Mouse (Mus musculus): ENCODE data around the gene Luc7l3. TPM values are rescaled to one million over a fixed set of nuclear protein-coding genes. Genes with fewer than 3 reads are reported as not detected.

The Luc7l3 gene
- total RNA-seq (2021): 100 to 1,000 TPM; 110 to 111 TPM
- long read RNA-seq, experiment 1, full-length matches to known transcripts: 51 of 79 reads
- long read RNA-seq, experiment 1, partial matches to known transcripts: 15 of 79 reads
- long read RNA-seq, experiment 1, other reads (novel, unspliced or antisense): 13 of 79 reads
- long read RNA-seq, experiment 2, full-length matches to known transcripts: 32 of 49 reads
- long read RNA-seq, experiment 2, partial matches to known transcripts: 9 of 49 reads
- long read RNA-seq, experiment 2, other reads (novel, unspliced or antisense): 8 of 49 reads

DNA sequence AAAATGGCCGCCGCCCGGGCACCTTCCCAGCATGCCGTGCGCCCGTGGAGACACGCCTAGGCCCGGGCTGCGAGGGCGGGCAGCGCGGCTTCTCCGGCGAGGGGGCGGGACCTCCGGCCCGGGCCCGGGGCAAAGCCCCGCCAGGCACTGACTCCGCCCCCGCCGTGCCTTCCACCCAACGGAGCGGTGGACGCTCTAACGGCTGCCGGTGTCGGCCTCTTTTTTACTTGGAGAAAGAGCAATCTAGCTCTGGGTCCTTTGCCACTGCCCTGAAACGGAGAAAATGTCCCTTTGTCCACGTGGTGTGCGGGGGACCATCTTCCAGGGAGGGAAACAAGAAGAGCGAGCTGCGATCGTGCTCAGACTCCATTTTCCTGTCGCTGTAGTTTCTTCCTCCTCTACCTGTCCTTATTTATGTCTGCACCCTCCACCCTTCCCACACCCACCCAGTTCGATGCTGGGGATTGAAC lies at the start of gene Luc7l3:
Gene Luc7l3, minus strand, starts transcription at position 58 of the 470 bp plus-strand sequence.
- DNase-seq (ENCODE audit: low spot score in 2 of 2): peak; percentile 96 to 98

DNA sequence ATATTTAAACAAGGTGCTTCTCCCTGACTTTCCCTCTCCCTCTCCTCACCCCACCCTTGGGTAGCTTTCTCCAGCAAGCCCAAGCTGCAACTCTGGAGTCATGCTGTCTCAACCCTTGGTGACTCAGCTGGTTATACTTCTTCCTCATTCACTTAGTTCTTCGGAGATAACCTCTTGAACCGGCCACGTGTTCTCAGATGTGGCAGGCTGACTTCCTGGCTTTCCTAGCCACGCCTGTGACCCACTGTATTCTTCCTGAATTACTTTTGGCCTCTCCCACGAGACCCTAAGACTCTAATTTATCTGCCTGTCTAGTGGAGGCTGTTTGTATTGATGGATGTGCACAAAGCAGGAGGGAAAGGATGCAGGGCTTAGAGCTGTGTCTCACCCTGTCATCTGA lies 49.0 kb upstream of the Luc7l3 start:
- DNase-seq (ENCODE audit: low spot score in 2 of 2): no peak

DNA sequence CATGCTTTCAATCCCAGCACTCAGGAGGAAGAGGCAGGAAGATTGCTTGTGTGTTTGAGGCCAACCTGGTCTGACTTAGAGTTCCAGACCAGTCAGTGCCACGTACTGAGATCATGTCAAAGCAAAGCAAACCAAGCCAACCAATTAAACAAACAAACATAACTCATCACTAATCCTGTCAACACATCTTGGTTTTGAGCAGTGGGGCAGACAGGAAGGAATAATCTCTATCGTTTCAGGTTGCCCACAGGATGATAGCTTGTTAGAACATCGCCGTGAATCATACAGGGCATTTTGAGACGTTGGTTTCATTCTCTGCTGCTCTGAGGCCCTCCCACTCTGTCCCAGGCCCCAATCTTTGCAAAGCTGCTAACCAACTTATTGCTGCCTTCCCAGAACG lies 48.2 kb upstream of the Luc7l3 start:
- no peak for DNase-seq (ENCODE audit: low spot score in 2 of 2)

DNA sequence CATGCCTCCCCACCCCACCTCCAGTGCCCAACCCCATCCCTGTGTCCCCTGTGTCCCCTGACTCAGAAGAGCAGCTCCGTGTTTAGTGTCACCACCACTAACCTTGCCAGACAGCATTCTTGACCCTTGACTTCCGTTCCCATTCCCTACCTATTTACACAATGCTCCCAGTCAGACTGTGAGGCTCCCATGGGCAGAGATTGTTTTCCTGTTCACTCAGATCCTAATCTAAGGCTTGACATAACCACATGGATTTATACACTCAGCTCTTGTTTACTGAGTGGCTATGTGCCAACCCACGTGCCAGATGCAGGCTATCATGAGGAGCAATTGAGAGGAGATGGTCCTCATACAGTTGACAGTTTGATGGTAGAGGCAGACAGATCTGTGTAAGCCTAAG lies 43.6 kb upstream of the Luc7l3 start:
- no peak for DNase-seq (ENCODE audit: low spot score in 2 of 2)

DNA sequence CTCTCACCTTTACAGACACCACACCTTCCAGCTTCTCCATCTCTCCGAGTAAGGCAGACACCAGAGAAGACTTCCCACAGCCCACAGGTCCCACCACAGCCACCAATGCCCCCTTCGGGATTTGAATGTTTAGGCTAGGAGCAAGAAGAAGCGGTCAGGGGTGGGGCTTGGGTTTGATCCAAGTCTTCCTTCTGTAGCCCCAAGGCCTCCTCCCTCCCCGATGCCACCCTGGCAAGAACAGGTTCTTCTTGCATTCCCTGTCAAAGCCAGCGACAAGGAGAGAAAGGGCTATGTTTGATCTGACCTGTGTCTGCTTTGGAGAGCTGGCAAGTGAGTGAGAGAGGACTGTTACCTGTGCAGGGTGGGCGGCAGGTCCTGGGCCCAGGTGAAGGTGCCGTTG lies 41.9 kb upstream of the Luc7l3 start:
- no peak for DNase-seq (ENCODE audit: low spot score in 2 of 2)

DNA sequence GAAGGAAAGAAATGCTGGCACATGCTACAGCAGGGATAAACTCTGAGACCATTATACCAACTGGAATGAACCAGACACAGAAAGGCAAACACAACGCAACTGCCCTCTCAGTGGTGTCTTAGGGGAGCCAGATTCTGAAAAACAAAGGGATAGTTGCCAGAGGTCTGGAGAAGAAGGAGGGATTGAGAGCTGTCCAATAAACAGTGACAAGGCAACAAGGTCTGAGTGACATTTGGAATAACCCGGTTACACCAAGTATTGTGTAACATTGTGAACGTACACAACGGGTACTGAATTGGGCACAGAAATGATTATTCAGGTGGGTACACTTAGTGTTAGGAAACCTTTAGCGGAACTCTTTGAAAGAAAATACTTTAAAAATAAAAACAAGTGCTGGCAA lies 40.3 kb upstream of the Luc7l3 start:
- no peak for DNase-seq (ENCODE audit: low spot score in 2 of 2)

DNA sequence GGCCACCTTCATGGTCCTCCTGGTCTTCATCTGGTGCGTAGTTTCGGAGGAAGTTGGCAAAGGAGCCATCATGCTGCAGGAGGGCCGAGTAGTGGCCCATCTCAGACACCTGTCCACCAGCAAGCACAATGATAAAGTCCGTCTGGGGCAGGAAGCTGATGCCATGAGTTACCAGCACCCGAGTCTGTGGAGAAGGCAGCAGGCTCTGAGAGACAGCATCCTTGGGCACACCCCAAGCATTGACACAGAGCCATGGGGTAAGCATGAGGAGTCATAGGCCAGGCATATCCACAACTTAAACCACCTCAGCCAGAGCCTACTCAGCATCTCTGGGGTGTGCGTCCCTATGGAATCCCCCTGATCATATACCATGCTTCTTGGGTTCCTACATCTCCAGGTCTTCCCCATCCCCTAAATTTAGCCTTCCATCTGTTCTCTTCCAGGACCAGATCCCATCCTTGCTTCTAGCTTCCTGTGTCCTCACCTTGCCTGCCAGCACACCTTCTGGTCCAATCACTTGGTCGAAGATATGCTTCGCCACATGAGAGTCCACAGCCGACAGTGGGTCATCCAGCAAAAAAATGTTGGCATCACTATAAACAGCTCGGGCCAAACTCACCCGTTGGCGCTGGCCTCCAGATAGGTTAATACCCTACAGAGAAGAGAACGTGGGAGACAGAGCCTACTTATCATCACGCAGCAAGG lies 39.5 kb upstream of the Luc7l3 start:
- no peak for DNase-seq (ENCODE audit: low spot score in 2 of 2)

DNA sequence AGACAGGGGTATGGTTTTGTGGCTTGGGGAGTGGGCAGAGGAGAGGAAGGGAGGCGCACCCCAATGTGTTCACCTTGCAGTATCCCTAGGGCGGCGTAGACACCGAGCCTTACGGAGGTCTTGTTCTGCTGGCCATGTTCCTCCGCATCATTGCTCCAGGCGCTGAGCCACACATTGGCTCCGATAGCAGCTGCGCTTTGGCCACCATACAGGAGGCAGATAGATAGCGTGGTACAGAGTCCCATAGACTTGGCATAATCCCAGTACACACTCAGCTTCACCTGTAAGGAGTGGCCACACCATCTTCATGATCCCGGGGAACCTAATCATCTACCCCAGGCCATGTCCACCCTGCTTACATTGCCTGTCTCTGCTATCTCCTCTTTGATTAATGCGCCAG lies 37.4 kb upstream of the Luc7l3 start:
- no peak for DNase-seq (ENCODE audit: low spot score in 2 of 2)

DNA sequence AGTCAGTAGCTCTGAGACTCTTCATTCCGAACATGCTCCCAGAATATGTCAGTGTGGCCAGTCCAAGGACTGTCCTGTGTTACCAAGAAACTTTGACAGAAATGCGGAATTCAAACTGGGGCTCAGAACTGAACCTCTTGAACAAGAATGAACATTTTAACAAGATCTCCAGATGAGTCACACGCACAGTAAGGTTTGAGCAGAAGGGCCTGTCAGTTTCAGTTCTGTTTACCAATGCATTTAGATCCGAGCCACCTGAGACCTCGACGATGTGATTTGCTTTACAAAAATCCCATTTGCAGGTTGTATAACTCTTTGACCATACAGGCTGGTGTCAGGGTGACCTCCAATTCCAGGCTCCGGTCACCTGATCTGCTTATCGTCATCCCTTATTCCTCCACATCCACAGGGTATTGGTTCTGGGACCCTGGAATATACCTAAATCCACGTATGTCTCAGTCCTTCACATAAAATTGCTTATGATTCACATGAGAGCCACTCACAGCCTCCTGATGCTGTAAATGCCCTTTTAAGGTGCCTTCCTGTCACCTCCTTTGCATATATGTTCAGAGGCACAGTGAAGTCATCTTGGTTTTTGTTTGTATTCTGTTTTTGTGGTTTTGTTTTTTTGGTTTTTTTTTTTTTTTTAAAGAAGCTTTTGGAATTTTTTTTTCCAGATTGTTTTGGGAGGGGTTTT lies 33.9 kb upstream of the Luc7l3 start:
- no peak for DNase-seq (ENCODE audit: low spot score in 2 of 2)

DNA sequence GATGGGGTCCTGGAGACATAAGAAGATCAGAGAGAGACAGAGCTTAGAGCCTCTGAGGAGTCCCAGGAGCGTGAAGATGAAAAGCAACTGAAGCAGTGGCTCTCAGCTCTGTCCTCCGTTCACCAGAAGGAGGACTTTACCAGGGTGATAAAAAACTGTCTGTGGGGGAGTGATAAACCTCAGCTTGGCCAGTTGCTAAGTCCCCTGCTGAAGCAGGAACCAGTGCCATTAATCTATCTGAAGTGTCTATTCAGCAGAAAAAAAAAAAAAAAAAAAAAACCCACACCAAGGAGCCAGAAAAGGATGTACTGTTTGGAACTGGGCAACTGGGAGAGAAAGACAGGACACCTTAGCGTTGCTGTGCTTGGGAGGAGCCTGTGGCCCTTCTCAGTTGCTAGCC lies 29.3 kb upstream of the Luc7l3 start:
- no peak for DNase-seq (ENCODE audit: low spot score in 2 of 2)

DNA sequence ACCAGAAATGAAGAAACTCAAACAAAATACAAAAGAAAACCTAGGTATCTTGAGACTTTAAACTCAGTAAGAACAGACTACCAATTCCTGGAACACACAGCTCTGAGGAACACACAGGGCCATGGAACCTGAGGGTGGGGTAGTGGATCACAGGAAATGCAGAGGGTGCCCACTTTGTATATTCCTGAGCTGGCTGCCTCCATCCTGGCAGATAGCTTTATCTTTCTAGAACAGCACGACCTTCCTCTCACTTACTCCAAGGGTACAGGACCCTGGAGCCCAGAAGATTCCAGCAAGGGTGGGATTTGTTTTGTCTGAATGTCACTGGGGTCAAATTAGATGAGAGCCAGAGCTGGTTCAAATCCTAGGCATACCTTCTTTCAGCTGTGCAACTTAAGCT lies 28.5 kb upstream of the Luc7l3 start:
- DNase-seq (ENCODE audit: low spot score in 2 of 2): no peak

DNA sequence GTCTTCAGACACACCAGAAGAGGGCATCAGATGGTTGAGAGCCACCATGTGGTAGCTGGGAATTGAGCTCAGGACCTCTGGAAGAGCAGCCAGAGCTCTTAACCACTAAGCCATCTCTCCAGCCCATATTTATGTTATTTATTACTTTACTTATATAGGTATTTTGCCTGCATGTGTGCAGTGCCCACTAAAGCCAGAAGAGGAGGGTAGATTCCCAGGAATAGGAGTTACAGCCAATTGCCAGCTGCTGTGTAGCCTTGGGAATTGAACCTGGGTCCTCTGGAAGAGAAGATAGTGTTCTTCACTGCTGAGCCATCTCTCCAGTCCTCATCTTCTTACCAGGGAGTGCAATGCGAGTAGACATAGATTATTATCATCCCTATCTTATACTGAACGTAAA lies 28.1 kb upstream of the Luc7l3 start:
- DNase-seq (ENCODE audit: low spot score in 2 of 2): no peak

DNA sequence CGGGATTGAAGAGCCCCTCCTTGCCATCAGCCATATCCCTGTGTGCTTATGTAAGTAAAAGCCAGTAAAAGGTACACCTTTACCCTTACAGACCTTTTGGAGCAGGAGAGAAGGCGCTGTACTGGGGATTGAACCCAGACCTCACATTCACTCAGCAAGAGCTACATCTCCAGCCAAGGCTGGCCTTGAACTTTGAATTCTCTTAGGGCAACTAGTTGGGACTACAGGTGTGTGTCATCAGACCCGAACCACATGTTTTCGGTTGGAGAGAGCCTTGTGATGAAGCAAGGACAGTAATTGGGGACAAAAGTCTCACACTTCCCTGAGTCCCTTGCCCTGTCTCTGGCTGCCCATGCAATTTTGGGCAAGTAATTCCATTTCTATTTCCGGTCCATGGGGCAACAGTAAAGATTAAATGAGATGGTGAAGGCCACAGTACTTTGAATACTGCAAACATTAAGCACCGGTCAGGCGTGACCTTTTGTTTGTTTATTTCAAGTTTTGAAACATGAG lies 25.3 kb upstream of the Luc7l3 start:
- DNase-seq (ENCODE audit: low spot score in 2 of 2): no peak

DNA sequence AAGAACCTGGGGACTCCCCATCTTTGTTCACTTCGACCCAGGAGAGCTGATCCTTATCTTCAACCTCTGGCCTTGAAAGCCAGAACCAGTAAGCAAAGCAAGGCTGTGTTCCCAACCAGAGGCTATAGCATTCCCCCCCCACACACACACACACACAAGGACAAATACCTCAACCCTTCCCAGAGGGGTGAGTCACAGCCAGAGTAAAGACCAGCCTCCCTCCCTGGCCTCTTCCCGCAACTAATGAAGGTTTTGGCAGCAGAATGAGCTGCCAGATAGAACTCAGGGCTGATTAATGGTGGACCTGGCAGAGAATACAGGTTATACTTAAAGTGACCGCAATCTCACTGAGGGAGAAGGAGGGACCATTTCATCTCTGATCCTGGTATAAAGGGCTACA lies 24.8 kb upstream of the Luc7l3 start:
- DNase-seq (ENCODE audit: low spot score in 2 of 2): no peak

DNA sequence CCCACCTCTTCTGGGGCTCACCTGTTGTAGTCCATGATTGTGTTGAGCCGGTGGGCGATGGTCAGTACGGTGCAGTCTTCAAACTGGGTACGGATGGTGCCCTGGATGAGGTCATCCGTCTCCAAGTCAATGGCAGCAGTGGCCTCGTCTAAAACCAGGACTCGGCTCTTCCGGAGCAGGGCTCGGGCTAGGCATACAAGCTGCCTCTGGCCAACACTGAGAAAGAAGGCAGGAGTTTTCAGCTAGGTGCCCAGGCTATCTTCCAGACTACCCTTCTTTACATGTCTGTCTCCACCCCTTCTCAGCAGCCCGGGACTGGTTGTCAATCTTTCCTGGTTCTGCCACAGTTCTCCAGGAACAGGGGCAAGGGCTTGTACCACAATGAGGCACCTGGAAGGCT lies 24.1 kb upstream of the Luc7l3 start:
- DNase-seq (ENCODE audit: low spot score in 2 of 2): no peak

DNA sequence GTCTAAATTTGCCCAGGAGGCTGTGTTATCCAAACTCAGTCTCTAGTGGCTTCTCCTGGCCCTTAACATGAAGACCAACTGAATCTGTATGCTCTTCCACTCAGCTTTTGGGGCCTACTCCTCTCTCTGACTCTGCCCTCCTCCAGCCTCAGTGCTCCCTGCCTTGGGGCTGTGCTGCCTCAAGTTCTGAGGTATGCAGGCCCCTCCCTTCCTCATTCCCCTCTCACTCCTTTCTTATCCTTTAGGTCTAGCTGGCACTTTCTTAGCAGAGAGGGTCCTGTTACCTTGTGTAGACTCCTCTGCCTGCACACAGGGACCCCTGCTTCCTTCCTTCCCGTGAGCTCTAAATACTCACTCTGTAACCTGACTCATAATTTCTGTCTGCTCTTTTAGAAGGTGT lies 22.7 kb upstream of the Luc7l3 start:
- DNase-seq (ENCODE audit: low spot score in 2 of 2): no peak

DNA sequence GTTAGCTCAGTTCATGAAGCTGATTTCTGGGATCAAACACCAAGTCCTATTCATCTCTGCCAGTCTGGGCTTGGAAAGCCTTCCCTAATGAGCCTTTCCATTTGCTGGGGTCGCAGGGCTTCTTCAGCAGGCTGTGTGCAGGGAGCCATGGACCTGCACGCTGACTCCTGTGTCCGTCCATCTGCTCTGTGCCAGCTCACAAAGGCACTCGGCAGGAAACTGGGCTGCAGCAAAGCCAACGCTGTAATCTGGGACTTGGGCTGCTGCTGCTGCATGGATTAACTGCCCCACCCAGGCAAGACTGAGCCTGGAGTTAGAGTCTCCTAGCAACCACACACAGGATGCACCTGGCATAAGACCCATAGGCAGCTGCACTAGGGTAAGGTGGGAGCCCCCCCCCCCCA lies 22.2 kb upstream of the Luc7l3 start:
- DNase-seq (ENCODE audit: low spot score in 2 of 2): no peak

DNA sequence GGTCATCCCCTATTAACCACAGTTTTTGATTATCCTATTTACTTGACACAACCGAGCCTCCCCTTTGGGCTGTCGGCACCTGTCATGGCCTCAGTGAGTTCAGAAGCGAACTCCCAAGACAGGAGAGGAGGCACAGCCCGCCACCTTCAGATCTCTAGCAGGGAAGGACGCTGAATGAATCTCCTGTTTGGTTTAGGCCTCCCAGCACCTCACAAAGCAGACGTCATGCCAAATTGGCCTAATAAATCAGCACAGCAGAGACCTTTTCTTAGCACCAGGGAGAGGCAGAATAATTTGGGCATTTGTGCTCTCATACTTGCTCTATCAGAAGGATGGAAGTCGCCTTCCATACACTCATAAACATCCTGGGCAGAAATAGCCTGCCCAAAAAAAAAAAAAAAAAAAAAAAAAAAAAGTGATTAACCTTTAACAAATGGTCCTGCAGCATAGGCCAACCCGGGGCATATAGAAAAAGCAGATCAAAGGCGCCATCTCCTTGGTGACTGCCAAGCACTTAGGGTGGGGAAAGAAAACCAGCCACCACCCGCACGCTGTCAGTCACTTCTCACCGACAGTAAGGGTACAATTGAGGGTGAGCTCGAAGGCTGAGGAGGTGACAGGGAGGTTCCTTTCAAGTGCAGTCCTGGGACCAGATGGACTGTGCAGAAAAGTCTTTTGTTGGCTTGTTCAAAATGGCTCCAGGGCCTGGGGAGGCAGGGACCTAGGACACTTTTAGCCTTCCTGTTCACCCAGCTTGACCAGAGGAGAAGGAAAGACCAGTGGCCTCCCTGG lies 20.5 kb upstream of the Luc7l3 start:
- DNase-seq (ENCODE audit: low spot score in 2 of 2): no peak

DNA sequence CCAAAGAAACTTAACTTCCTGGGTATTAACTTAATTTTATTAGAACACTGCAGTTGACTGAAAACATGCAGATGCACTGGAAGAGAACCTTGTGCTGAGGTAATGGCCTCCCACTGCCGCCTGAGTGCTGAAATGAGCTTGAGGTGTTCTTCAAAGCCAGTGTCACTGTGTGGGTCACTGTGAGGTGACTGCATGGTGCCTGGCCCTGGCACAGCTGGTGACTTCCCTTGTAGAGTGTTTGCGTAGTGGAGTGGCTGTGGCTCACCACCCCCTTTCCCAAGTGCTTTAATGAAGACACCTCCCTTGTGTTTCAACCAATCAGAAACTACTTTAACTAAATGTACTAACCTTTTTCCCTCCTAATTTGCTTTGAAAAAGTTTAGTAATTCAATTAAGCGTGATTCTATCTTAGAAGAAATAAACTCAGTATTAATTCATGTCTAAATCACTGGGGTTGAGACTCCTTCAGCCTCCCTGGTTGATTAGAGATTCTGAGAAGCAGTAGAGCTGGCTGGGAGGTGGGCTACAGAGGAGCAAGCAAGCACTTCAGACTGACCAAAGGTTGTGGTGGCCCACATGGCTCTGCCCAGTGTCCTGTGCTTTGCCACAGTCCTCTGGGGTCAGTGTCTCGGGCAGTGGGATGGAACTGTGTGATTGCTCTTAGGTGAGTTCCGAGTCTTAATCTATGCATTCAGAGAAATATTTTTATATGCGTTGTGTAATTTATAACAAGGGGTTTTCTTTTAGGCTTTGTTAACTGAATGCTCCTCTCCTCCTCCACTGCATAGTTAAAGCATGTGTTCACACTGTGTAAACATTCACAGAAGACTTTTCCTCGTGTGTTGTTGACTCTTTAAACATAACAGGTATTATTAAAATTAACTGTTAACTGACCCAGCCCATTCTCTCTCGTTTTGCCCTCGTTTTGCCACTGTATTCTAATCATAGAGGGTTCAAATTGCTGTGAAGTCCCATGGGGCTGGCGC lies 19.5 kb upstream of the Luc7l3 start:
- no peak for DNase-seq (ENCODE audit: low spot score in 2 of 2)

Data from left cerebral cortex, adult 18-20 months (tissue).